Comparison of ENCODE assay signal across 12 mouse cellular contexts in the genomic region with DNA sequence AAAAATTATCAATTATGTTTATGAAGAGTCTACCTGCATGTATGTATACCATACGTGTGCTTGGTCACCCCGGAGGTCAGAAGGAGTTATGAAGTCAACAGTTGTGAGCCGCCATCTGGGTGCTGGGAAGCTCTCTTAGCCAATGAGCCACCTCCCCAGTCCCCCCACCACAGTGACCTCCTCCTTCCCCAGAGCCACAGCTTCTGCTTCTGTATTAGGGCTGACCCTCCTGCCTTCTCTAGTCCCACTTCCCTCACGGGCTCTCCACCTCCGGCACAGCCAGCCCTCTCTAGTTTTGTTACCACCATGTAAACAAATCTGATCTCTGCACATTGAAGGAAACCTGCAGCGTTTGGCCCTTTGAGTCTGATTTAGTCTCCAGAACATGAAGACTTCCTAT.
"Had no signal": no experiment of that assay in that cellular context is flagged by ENCODE, and none has a peak within 500 bp of the region (broad histone marks: within the 10 kb centered on the region; RNA-seq: fewer than 3 reads in every experiment).

No protein-coding gene starts in this region.

- H3K27ac ChIP-seq: layer of hippocampus, adult 2 months; limb, embryonic 13.5 days; midbrain, embryonic 10.5 days; neural tube, embryonic 15.5 days had no signal

- H3K9ac ChIP-seq: limb, embryonic 13.5 days; neural tube, embryonic 15.5 days had no signal

- DNase-seq: kidney, adult 11 months; kidney, postnatal 10 days; kidney, postnatal 4 days; left cerebral cortex, postnatal 4 days; midbrain, embryonic 14.5 days; thymus, adult 2 months; thymus, postnatal 25 days had no signal

- H3K4me3 ChIP-seq: layer of hippocampus, adult 2 months; limb, embryonic 13.5 days; midbrain, embryonic 10.5 days; neural tube, embryonic 15.5 days had no signal

- ATAC-seq: inflammation-experienced regulatory T-cells, adult 6 months had no signal

- H3K4me2 ChIP-seq: limb, embryonic 13.5 days; neural tube, embryonic 15.5 days had no signal

- H3K9me3 ChIP-seq: limb, embryonic 13.5 days; midbrain, embryonic 10.5 days; neural tube, embryonic 15.5 days had no signal

- H3K27me3 ChIP-seq: limb, embryonic 13.5 days; neural tube, embryonic 15.5 days had no signal

- H3K36me3 ChIP-seq: limb, embryonic 13.5 days; midbrain, embryonic 10.5 days; neural tube, embryonic 15.5 days had no signal
